Mouse (Mus musculus): ENCODE data around the gene Mosmo. TPM values are rescaled to one million over a fixed set of nuclear protein-coding genes. Genes with fewer than 3 reads are reported as not detected.

Gene Mosmo
- polyA plus RNA-seq (2015; fragmentation: Nextera tagmentation; extraction: Ambion mirVana): 10.4 and 11.0 TPM in 2 replicates

DNA sequence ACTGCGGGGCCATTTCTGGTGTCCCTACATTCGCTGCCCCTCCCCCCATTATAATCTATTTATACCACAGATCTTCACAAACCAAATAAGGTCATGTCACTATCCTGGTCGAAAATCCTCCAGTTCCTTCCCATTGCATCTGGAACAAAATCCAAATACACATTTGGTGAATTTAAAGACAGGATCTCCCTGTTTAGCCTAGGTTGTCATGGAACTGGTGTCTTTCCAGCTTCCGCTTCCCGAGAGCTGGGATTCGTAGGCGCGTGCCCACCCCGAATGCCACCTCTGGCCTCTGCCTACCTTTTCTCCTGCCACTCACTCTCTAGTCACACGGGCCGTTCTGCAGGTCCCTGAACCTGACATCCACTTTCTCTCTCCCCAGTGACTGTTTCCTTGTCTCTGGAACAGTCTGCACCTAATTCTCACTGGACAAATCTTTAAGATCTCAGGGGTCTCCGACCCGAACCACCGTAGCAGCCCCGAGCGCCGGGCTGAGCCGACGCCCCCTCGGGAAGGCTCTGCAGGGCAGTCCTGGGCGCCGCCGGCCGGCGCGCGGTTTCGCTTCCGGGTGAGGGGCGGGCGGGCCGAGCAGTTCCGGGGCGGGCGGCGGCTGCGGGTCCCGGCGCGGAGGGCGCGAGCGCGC, at the start of gene Mosmo:
Mosmo (plus strand) TSS at position 618 of the 643 bp plus-strand sequence.

DNA sequence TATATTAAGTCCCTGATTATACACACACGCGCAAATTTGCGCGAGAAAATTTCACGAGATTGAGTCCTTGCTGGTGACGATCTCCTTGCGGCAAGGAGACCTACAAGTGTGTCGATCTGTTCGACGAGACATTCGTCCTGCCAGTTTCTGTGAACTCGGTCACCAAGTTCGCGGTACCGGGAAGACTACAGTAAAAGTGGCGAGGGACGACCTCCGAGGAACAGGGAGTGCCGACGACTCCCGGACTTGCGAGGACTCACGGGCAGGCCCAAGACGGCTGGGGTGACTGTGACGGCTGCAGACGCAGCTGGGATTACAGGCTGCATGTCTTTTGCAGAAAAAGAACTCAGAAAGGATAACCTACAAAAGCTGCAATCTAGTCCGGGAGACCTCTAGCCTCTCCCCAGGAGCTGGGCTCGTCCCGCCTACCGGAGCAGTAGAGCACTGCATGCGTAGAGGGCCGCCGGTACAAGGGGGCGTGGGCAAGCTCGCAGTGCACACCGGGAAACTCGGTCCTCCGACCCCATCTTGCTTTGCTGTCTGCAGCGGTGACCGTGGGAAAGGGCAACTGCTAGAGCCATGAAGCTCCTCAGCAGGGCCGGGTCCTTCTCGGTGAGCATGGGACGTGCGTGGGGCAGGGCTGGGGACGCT, 42.6 kb upstream of the Mosmo start, which contains the start of gene Uqcrc2:
Uqcrc2 (plus strand) TSS at position 466 of the 651 bp plus-strand sequence.

DNA sequence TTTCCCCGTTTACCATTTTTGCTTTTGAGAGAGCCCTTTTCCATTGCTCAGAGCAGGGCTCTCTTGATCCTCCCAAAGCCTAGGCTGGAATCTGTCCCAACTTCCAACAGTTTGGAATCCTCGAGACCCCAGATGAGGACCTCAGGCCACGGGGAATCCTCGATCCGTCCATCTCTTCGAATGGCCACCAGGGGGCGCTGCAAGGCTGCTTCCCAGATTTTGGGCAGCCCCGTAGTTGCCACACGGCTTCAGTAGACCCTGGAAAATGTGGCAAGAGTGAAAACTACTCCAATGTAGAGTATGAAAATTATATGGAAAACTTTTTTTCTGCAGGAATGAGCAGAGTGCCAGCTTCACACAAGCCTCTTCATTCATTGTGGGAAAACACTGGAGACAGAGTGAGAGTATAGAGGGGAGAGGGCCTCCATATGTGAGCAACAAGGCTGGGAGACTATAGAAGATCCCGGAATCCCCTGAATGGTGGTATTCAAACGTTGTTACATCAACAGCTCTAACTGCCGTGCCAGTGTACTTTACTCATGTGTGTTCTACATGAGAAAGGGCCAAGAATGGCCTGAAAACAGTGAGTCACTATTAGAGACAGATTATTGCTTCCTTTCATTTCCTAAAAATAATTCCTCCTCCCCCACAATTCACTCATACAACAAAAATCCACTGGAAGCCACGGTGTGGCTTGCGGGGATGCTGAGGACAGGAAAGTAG, 7.1 kb upstream of the Mosmo start, which contains the start of gene Pdzd9:
Pdzd9 (minus strand) TSS at position 191 of the 723 bp plus-strand sequence.

DNA sequence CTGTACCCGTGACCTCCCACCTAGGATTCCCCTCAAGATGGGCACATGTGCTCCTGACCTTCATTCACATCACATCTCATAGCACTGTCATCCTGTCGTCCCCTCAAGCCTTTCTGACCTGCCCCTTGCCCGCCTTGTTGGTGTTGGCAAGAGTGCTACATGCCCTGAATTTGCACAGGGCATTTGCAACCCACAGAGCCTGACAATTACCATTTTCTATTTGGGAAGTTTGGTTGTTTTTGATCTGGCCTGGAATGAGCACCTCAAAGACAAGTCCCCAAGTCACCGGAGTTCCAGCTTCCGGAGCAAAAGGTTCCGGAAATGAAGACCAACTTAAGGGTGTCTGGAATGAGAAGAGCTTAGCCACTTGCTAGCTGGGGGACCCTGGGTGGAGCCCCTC, 61.6 kb downstream of the Mosmo start, which contains the start of gene Vwa3a:
Vwa3a (plus strand) TSS at position 301 of the 400 bp plus-strand sequence.

Other genes with a start within 250 kb of the Mosmo start
- 146 and 168 TPM in 2 replicates for gene Uqcrc2, start 42.4 kb upstream of the Mosmo start, polyA plus RNA-seq (2015; fragmentation: Nextera tagmentation; extraction: Ambion mirVana)
- 0.12 and 0.23 TPM in 2 replicates for gene Pdzd9, start 7.3 kb upstream of the Mosmo start, polyA plus RNA-seq (2015; fragmentation: Nextera tagmentation; extraction: Ambion mirVana)
- 0.19 and 0.28 TPM in 2 replicates for gene Vwa3a, start 61.7 kb downstream of the Mosmo start, polyA plus RNA-seq (2015; fragmentation: Nextera tagmentation; extraction: Ambion mirVana)
- gene Gm5737, start 134.7 kb downstream of the Mosmo start, polyA plus RNA-seq (2015; fragmentation: Nextera tagmentation; extraction: Ambion mirVana): not detected in 2 replicates
- gene Eef2k, start 165.2 kb downstream of the Mosmo start, polyA plus RNA-seq (2015; fragmentation: Nextera tagmentation; extraction: Ambion mirVana): 67.5 and 82.6 TPM in 2 replicates
- gene Polr3e, start 240.1 kb downstream of the Mosmo start, polyA plus RNA-seq (2015; fragmentation: Nextera tagmentation; extraction: Ambion mirVana): 17.8 and 19.1 TPM in 2 replicates

Measured in urinary bladder, postnatal 0 days (tissue).